Mouse (Mus musculus): ENCODE results near the gene Zfp652.
"Not testable (repeated sequence)": the region's sequence is repeated elsewhere in the genome, so short reads cannot be mapped to it uniquely, and the experiment has no call there.

Gene Zfp652

DNA sequence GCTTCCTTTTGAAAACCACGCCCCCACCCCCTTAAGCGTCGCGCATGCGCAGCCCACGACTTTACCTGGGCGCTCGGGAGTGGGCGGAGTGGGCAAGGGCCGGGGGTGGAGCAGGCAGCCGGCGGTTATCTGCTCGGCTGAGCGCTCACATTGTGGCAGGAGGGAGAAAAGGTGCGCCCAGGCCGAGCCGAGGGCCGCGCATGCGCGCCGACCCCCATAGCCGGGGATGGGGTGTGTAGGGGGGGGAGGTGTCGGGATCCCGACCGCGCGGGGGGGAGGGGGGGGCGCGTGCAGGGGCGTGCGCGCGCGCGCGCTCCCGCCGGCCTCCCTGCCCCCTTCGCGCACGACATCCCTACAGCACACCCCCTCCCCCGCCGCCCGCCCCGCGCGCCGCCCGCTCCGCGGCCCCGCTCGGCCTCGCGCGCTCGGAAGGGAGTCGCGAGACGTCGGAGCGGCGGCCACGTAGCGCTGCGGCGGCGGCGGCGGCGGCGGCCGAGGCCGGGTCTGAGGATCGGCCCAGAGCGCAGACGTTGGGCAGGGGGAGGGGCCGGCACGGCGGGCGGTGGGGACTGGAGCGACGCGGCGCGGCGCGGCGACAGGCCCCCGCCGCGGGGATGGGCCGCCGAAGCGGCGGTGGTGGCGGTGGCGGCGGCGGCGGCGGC is at the start of gene Zfp652:
Gene Zfp652, plus strand, starts transcription at position 111 of the 662 bp plus-strand sequence.
- peak; percentile 79 for DNase-seq (ENCODE audit: low spot score)

DNA sequence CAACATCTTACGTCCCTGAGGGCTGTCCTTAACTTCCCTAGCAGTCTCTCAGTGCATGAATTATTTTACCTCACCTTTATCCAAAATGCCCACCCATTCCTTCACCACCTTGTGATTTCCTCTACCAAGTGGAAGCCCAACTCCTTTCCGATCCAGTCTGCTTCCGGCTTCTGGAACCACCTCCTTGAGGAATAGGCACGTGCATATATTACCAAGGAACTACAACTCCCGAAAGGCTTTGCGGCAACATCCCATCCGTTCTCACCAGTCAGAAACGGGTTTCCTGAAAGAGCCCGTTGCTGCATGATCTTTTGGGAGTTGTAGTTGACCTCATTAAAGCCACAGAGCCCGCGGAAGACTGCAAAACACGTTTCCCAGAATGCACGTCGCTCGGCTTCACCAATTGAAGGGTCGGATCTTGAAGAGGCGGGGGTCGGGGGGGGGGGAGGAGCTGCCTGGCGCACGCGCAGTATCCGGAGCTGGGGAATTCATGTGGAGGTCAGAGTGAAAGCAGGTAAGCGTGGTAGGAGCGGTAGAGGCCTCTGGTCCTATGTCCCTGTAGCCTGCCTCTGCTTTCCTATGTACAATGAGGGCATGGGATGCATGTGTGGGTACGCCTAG is 45.8 kb upstream of the Zfp652 start, which contains the start of gene Phb:
Gene Phb, plus strand, starts transcription at position 429 of the 621 bp plus-strand sequence.
- DNase-seq (ENCODE audit: low spot score), result peak; percentile 73

DNA sequence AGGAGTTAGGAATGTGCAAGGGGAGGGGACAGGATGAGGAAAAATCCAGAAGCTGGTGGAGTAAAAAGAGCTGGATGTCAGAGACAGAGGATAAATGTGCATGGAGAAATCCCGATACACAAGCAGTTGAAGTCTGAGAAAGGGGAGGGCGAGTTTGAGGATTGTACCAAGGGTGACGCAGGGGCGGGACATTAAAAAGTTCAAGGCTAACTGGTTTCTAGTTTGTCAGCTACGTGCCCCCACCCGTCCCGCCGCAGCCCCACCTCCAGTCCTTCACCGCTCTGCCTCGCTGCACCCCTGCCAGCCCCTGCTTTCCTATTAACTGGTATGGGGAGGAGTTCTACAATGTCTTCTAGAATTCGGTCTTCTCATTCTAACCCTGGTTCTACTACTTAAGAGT is 45.3 kb upstream of the Zfp652 start:
- no peak for DNase-seq (ENCODE audit: low spot score)

DNA sequence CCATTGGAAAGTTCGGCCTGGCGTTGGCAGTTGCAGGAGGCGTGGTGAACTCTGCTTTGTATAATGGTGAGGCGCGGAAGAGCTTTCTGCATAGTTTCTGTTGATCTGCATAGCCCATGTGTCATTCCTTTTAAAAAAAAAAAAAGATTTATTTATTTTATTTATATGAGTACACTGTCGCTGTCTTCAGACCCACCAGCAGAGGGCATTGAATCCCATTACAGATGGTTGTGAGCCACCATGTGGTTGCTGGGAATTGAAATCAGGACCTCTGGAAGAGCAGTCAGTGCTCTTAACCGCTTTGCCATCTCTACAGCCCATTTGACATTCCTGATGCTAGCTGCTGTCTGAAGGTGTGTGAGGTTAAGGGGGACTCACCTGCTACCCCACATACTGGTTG is 44.4 kb upstream of the Zfp652 start:
- DNase-seq (ENCODE audit: low spot score), result not testable (repeated sequence)

DNA sequence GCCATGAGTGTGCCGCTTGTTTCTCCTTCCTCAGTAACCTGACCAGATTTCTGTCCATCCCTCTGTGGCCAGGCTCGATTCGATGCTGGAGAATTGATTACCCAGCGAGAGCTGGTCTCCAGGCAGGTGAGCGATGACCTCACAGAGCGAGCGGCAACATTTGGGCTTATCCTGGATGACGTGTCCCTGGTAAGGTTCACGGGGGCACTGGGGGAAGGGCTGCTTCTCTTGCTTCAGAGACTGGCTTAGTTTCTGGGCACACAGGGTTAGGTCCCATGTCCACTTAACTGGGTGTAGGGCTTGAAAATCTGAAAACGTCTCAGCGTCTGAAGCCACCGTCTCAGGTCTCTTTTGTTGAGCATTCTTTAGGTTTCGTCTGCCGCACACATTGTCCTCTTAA is 37.0 kb upstream of the Zfp652 start:
- DNase-seq (ENCODE audit: low spot score), result no peak

DNA sequence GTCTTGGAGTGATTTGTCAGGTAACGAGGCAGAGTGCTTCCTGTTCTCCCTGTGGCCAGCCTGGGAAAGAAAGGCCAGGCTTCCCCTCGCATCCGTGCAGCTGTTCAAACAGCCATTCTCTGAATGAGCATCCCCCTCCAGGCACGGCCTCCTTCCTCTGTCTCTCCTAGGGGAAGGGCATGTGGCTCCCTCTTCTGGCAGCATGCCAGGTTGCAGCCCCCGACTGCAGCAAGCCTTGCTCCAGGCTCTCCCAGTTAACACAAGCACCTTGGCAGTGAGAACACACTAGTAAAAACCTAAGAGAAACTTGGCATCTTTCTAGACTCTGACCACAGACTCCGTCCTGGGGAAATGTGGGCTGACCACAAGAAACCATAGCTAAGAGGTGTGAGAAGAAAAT is 36.2 kb upstream of the Zfp652 start:
- DNase-seq (ENCODE audit: low spot score), result peak; percentile 50

DNA sequence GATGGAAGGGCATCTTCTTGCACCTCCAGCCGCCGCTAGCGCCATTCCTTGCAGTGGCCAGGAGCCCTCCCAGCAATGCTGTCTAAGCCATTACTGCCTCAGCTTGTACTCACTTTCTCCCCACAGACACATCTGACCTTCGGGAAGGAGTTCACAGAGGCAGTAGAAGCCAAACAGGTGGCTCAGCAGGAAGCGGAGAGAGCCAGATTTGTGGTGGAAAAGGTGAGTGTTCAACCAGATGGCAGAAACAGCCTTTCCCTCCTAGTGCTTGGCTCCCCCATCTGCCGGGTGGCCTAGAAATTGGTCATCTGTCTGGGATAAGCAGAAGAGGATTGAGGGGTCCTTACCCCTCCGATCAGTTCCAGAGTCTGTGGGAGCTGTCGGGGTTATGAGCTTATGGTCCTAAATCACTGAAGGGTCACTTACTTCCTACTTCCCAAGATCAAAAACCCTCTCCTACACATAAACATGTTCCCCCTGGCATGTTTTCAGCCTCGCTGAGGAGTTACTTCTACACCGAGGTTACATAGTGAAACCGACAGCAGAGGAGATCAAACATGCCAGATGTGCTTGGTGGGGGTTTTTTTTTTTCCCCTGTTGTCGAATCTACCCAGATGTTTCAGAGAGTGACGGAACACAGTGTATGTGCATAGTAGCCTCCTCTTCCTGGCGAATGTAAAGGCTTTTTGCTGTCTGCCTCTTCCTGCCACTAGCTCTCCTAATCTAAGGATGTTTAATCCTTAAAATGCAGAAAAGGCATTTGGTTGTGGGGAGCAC is 34.4 kb upstream of the Zfp652 start:
- DNase-seq (ENCODE audit: low spot score), result no peak

DNA sequence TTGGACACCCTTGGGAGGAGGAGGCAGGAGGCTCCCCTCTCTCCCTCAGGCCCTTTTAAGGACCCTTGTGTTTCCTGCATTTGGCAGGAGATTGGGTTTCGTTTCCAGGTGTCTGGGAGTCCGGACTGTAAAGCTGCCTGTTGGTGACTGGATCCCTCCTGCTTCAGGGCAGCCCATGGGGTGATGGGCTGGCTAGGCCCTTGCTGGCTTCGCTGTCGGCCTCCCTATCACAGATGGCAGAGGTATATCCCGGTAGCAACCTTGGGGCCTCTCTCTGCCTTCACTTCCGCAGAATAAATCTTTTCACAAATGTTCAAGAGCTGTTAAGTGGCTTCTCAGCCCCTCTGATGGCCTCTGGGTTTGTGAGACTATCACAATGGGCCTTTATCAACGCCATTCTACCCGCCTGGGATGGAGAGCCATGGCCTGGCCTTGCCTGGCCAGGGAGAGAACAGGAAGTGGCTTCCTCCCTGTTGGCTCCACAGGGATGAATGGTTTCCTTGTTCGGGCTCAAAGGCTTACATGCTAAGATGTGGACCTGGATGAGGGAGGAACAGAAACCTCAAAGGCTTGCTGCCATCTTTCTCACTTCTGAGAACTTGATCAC is 30.4 kb upstream of the Zfp652 start:
- DNase-seq (ENCODE audit: low spot score), result no peak

DNA sequence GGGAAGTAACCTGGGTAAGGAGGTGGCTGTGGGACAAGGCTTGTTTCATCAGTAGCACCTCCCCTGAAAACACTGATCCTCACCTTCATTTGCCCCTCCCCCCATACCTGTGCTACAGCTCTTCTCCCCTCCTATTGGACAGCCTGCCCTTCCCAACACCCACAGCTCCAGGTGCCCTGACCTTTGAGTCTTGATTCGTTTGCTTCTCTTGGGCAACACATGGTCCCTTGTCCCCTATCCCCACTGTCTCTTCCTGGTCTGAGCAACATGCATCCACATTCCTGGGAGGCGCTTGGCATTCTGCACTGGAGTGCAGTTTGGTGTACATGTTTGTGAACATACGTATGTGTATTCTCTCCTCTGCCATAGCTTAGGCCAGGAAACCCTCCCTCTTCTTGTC is 29.5 kb upstream of the Zfp652 start:
- no peak for DNase-seq (ENCODE audit: low spot score)

DNA sequence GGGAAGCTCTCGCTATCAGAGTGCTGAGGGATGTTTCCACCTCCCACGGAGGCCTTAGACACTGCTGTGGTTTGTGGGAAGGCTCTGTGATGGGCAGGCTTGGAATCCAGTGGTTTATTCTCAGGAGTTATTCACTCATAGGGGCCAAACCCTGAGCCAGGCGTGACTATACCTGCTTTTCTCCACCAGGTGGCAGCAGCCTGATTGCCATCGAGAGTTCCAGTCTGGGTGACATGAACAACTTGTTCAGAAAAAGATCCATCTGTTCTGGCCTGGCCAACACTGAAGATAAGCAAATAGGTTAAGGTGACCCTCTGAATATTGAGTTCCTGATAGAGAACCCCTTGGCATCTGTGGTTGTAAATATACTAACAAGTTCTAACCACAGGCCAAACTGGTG is 26.4 kb upstream of the Zfp652 start:
- DNase-seq (ENCODE audit: low spot score), result peak; percentile 79

DNA sequence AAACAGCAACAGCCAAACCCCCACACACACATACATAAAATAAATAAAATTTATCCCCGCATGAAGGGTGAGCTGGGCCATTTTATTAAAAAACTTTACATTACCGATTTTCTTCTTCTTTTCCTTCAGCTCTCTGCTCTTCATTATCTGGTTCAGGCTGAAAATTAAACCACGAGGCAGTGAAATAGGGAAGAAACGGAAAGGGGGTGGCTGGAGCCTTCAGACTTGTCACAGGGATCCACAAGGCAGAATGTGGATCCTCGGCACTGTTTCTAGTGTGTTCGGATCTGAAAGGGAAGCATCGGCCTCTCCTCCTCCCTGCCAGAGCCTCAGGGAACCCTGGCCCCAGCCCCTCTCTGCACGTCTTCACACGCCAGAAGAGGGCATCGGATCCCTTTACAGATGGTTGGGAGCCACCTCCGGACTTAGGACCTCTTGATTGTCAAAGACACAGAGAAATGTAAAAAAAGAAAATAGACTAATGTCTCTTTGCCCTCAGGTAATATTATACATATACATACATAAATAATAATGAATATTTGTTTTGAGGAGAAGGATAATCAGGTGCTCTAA is 25.3 kb upstream of the Zfp652 start:
- no peak for DNase-seq (ENCODE audit: low spot score)

DNA sequence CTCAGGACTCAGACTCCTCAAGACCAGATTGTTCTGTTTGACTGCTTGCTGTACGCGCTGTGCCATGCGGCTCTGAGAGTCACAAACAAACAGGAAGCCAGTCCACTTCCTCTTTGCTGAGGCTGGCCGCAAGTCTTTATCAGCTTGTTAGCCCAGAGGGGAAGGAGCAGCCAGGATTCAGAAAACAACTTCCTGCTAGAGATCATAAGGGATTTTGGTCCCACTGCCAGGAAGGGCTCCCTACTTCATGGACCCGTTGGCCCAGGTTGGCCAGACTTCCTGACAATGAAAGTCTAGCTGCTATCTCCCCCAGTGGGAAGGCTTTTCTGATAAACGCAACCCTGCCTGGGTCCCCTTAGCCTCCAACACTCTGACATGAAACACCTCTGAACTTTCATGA is 24.0 kb upstream of the Zfp652 start:
- DNase-seq (ENCODE audit: low spot score), result no peak

DNA sequence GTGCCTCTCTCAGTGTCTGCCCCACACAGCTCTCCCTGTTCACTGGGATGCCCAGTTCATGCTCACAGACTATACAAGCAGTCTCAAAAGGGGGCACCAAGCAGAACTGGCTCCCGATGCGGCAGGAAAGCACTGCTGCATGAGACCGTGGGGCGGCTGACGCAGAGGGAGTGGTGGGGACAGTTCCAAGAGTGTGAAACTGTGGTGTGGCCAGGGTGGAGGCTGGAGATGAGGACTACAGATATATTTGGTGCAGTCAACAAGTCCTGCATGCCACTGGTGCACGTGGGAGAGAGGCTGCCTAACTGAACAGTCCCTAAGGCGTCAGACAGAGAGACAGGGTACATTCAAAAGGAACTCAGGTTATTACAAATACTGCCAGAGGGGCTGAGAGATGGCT is 23.5 kb upstream of the Zfp652 start:
- no peak for DNase-seq (ENCODE audit: low spot score)

DNA sequence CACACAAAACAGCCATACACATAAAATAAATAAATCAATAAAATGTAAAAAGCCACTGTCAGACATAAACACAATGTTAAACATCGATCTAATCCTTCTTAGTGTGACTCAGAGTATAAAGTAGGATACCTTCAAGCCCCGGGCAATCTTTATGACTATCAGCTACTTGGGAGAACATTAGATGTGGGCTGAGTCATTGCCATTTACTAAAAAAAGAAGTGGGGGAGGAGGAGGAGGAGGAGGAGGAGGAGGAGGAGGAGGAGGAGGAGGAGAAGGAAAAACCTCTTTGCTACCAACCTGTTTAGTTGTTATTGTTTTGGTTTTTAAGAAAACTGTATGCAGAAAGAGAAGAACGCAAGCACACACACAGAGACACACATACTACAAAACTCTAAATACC is 22.9 kb upstream of the Zfp652 start:
- no peak for DNase-seq (ENCODE audit: low spot score)

DNA sequence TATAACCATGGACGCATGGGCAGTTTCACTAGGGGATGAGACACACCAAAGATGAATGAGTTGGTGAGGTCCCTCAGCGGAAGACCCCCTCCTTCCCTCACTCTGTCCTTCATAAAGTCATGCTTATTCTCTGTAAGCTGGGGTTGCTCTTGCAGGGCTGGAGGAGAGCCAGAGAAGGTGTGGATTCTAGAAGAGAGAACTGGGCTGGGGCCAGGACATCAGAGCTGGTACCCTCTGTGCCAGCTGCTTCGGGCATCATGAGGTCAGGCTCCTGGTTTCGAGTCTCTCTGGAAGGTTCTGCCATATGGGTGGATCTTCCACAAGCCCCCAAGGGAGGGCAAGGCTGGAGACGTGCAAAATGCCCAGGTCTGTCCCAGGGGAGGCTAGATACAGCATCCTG is 13.9 kb upstream of the Zfp652 start:
- DNase-seq (ENCODE audit: low spot score), result no peak

DNA sequence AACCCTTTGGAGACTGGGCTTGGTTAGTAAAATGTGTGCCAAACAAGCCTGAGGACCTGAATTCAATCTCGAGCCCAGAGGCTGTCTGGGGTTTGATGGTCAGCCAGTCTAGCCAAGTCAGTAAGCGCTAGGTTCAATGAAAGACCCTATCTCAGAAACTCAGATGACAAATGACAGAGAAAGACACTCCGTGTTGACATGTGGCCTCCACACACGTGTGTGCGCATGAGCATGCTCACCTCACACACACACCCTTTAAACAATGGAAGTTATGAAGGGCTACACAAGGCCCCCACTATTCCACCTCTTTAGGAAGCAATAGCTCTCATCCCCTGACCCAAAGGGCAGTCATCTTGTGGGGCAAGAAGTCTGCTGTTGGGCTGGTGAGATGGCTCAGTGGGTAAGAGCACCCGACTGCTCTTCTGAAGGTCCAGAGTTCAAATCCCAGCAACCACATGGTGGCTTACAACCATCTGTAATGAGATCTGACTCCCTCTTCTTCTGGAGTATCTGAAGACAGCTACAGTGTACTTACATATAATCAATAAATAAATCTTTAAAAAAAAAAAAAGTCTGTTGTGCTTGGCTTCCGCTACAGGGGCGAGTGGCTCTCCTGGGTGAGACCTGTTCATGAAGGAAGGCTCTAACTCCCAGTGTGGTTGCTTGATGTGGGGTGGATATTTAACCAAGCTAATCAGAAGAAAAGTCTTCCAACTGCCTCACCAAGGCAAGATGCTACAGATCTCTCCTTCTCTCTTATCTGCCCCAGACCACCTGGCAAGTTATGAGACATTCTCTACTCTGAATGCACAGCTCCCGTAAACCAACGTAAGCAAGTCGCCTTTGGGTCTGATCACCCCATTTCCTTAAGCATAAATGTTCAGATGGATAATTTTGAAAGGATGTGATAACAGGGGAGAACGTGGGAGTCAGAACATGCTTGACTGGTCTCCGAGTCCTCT is 11.4 kb upstream of the Zfp652 start:
- DNase-seq (ENCODE audit: low spot score), result no peak

DNA sequence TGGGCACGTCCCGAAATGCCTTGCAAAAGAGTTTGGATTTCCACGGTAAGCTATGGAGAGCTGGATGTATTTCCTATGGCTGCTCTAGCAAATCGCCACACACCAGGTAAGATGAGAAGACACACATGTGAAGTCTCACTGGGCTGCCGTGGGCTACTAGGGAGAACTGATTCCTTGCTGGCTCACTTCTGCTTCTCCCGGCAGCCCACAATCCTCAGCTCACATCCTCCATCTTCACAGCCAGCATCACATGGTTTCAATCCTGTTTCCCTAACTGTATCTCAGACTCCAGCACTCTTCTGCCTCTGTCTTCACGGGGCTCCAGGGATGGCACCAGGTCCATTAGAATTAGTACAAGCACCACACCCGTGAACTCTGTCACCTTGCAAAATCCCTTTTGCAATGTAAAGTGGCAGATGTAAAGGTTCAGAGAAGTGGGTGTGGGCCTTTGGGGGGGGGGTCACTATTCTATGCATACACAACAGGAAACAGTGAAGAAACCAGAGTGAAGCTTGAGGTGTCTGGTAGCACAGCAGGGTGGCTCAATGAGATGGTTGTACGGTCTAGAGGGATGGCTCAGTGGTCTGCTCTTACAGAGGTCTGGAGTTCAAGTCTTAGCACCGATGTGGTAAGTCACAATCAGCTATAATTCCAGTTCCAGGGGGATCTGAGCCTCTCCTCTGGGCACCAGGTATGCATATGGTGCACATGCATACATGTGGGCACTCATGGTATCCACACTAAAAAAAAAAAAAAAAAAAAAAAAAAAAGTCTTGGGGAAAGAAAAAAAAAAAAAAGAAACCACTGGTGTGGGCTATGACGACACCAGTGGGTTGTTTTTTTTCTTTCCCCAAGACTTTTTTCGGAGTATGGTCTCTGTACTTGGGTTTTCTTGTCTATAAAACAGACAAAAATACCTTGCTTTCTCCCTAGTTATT is 8.2 kb upstream of the Zfp652 start:
- no peak for DNase-seq (ENCODE audit: low spot score)

DNA sequence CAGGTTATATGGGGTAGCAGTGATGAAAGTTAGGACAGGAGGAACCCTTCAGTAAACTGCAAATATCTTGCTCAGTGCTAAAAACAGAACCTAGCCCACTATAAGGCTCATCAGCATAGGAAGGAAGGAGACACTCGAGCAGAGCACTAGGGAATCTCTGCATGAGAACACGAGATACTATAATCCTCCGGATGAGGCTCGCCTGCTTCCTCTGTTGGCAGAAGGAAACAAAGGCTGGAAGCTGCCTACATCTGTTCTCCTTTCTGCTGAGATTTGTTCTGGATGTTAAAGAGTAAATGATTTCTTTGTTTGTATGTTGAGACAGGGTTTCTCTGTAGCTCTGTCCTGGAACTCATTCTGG is 7.5 kb upstream of the Zfp652 start:
- no peak for DNase-seq (ENCODE audit: low spot score)

DNA sequence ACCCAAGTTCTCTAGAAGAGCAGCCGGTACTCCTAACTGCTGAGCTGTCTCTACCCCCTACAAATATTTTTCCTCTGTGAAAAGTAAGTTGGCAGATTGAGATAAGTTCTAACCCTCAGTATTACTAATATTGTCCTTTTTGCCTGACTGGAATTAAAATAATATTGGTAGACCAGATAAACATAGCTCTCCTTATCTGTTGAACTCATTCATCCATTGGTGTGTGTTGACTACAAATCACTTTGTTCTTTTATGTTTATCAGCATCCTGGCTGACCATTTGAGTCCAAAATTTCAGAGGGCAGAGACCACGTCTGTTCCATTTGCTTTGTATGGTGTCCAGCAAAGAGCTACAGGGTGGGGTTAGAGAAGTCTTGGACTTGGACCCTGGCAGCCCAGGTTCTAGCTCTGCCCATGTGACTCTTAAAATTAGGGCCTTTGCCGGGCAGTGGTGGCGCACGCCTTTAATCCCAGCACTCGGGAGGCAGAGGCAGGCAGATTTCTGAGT is 2.9 kb upstream of the Zfp652 start:
- DNase-seq (ENCODE audit: low spot score), result no peak

DNA sequence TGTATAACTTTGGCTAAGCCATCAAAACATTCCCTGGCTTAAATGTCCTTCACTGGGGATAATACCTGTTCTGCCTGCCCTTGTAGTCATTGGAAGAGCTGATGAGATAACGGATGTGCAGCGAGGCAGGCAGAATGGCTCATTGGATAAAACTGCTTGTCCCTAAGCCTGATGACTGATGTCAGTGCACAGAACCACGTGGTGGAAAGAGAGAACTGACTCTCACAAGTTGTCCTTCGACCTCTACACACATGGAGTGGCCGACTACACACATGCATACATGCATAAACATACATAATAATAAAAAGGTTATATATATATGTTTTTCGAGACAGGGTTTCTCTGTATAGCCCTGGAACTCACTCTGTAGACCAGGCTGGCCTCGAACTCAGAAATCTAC is 2.0 kb upstream of the Zfp652 start:
- DNase-seq (ENCODE audit: low spot score), result no peak
